Mouse (Mus musculus) left cerebral cortex, adult 8-10 months (tissue): ENCODE measurements around the gene Dtx2. TPM values are rescaled to one million over a fixed set of nuclear protein-coding genes. Genes with fewer than 3 reads are reported as not detected.

Source experiments
- DNase-seq, 2 experiments: peaks; one replicate each; pipeline ENCODE4 v3.0.0; 2022; ENCODE audit warnings: low spot score in 2 of 2
- total RNA-seq, 4 experiments: library from RNA; stranded (reverse); gene quantifications; 2 replicates each; pipeline ENCODE4 v1.2.4; 2022

Gene Dtx2
- 10 to 100 TPM in 1 of 4 experiments, 1 to 10 TPM in 3; 7.5 to 11.3 (median 9.6) TPM for total RNA-seq

DNA sequence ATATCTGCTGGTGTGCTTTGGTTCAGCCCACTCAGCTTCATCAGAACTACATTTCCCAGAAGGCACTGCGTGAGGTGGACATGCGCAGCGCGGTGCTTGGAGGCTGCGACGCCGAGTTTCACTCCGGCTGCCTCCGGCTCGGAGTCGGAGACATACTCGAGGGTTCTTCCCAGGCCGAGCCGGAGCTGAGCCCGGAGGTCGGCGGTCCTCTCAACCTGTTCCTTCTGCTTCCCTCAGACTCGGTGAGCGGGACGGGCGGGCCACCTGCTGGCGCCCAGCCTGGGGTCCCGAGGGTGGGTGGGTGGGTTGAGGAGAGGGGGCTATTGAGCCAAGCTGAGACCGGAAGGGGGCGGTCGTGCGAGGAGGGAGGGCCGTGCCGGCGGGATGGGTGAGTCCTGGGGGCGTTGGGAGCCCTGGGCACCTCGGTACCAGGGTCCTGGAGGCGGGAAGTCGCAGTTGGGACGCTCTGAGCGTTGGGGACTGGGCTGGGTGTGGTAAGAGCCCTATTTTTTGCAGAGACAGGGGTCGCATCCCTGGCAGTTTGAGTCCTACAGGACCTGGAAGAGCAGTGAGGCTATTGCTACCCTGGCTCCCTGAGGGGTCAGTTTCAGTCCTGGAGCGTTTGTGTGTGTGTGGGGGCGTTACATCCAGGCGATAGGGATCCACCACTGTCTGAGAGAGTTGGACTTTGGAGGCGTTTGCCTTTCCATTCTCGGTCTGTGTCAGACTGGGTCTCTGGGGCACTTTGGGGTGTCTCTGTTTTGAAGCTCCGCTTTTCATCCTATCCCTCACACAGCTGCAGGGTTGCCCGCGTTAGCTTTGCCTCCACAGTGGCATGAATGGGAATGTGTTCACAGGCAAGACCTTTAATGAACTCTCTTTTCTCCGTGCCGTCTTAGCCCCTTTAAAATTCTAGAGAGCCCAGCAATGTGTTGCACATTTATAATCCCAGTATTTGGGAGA is at the start of gene Dtx2:
TSS of gene Dtx2 (plus strand) at position 76 of the 963 bp plus-strand sequence.
- peak; percentile 75 to 84 for DNase-seq

DNA sequence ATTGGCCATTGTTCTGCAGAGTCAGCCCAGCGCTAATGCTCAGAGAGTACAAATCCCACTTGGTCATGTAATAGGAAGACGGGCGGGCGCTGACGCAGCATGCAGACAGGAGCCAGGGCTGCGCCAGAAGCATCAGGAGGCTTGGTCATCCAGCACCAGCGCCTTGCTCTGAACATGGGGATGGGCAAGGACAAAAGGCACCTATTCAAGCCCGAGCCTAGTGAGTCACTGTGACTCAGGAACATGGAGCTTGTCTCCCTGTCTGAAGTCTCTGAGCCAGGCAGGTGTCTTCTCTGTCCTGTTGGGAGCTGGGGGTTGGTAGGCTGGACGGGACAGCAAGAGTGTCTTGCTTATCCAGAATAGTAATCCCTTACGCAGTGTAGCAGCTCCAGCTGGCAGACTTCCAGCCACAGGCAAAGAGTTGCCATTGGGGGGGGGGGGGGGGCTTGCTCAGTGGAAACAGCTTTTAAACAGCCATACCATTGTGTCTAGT is 48.6 kb upstream of the Dtx2 start:
- no peak for DNase-seq

DNA sequence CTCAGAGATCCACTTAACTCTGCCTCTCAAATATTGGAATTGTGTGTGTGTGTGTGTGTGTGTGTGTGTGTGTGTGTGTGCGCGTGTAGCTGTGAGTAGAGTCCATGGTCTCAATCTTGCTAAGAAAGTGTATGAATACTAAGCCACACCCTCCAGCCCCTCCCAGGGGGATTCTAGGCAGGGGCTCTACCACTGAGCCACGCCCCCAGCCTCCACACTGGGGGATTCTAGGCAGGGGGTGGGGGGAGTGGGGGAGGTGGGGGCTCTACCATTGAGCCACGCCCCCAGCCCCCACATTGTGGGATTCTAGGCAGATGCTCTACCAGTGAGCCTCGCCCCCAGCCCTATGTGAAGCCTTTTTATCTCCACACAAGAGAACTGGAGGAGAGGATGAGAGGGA is 48.0 kb upstream of the Dtx2 start:
- no peak for DNase-seq

DNA sequence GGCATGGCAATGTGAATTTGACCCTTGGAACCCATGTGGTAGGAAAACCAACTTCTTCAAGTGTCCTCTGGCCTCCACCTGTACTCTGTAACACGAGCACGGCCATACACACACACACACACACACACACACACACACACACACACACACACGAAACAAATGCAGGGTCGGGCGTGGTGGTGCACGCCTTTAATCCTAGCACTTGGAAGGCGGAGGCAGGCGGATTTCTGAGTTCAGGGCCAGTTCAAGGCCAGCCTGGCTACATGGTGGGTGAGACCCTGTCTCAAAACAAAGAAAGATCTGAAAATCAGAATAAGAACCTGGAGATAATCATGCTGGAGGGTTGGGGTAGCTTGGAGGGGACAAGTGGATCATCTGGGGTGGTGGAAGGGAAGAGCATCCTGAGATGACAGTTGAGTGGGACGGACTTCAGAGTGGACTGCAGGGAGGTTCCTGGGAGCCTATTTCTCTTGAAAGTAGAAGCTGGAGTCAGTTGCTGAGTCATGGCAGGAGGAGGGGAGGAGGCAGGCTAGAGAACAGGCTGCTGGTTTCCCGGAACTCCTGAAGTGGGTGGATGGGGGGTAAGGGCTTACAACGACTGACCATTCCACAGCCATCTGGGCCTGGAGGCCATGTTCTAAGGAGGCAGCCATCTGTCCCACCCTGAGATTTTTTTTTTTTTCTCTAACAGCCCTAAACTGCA is 43.7 kb upstream of the Dtx2 start:
- DNase-seq, result no peak

DNA sequence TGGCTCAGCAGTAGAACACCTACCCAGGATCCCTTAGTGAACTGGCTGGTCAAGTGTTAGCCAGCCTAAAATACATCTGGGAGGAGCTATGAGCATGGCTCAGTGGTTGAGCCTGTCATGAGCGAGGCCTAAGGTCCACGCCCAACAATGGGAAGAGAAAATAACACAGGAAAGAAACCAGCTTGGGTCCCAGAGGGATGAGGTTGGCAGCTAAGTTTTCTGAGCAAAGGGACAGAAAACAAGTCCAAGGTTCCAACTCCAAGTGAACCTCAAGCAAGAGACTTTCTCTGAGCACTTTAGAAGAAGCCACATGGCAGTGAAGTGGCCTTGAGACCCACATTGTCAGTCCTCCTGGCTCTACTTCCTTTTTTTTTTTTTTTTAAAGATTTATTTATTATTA is 42.9 kb upstream of the Dtx2 start:
- no peak for DNase-seq

DNA sequence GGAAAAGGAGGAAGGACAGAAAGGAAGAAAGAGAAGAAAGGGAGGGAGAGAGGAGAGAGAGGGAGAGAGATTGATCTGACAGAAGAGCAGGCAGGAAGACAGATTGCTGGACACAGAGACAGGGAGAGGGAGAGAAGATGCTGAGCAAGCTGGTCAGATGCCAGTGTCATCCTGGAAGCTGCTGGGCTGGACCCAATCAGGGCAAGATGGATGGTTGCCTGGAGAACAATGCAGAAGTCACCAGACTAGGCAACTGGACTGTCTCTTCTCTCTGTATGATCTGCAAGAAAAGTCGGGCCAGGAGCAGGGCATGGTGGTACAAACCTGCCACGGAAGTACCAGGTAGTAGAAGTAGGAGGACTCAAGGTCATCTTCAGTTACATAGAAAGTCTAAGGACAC is 41.8 kb upstream of the Dtx2 start:
- no peak for DNase-seq

DNA sequence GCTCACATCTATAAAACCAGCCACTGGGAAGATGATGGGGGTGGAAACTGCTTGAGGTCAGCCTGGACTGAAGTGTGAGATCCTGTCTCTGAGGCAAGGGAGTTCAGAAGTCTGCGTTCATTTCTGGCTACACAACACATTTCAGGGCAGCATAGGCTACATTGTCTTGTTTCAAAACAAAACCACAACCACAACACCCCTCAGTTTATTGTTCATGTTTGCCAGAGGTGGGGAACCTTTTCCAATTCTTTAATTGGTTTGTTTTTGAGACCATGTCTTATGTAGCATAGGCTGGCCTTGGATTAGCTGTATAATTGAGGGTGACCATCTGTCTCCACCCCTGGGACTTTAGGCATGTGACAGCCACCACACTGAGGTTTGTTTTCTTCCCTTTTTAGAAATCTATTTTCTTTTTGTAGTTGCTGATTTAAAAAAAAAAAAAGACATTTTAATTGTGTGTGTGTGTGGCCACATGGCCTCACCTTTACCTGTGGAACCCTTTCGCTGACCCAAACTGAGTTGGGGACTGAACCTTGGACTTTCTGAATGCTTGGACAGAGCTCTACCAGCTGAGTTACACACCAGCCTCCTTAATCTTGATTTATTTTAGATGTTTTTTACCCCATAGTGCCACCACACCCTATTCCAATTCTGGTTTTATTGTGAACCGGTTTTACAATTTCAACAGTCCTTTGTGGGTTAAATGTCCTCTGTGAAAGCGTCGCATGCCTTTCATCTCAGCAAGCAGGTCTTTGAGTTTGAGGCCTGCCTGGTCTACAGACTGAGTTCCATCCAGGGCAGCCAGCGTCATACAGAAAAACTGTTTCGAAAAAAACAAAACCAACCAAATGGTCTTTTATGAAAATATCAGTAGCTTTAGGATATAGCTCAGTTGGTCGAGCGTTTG is 38.0 kb upstream of the Dtx2 start:
- no peak for DNase-seq

DNA sequence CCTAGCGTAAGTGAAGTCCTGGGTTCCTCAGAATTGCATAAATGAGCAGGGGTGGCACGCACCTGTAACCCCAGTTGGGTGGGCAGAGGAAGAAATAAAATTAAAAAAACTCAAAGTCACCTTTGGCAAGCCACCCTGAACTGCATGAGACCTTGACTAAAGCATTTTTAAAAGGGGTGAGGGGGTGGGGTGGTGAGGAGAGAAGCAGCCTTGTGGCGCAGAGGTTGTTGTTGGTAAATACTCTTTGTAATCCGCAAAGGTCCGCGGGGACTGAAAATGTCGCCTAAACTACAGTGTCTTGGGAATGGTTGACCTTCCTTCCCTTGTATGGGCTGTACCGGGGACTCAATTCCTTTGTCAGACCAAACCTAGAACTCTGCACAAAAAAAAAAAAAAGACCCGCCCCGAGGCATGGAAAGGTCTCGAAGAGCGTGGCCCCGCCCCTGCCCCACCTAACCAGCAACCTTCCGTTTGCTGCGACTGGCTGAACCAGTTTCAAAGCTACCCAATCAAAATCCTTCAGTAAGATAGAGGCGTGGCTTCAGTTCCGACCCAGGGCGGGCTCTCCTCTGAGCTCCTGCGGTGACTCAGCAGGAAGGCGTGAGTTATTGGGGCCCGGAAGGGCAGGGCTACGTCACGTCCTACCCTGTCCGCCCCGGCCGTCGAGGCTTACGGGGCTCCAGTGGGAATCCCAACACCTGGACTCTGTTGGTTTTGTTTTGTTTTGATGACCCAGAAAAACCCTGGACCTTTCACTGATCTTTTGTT is 37.2 kb upstream of the Dtx2 start:
- peak; percentile 73 to 98 for DNase-seq

DNA sequence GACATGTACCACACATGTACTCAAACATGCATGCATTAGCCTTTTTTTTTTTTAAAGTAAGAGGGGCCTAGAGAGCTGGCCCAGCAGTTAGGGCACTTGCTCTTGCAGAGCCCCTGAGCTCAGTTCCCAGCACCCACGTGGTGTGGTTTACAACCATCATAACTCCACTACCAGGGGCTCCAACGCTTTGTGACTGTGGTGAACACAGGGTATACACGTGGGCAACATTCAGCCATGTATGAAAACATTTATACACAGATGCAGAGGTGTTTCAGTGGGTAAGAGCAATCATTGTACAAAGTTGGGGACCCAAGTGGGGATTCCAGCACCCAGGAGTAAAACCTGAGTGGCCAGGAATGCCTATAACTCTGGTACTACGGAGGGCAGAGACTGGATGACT is 36.2 kb upstream of the Dtx2 start:
- DNase-seq, result no peak

DNA sequence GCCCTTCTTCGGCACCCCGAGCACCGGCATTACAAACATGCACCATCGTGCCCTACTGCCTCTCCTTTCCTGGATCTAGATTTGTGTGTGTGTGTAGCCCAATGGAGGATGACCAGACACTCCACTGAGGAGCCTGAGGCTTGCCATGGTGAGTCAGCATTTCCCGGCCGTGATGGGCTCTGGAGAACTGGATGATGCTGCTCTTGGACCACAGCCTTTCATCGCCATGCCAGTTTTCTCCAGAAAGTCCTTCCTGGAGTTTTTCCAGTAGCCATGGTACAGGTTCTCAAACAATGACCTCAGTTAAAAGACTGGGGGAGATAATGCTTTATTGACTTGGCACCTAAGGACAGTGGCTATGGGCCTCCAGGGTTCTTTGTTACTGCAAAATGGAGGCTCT is 34.7 kb upstream of the Dtx2 start:
- DNase-seq, result no peak

DNA sequence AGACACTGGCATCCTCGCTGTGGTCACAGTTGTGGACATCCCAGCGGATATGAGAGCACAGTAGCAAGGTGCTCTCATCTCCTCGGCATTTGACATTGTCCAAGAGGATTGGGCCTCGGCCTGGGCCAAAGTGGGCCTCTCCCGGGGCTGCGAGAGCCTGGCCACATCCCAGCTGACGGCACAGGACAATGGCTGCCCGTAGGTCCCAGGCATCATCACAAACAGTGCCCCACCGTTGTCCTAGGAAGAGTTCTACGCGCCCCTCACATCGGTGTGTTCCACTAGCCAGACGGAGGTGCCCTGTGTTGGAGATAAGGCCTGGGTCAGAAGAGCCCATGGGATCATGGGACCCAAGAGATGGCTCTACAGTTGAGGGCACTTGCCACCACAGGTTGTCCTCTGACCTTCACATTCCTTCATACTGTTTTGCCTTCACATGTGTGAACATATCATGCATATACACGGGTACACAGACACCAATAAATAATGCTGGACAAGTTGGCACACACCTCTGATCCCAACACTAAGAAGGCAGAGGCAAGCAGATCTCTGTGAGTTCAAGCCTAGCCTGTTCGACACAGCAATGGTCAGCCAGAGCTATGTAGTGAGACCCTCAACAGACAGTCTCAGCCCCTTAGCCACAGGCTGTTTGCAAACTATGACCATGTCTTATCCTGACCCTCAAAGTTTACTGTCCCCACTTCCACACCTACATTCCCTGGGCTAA is 33.5 kb upstream of the Dtx2 start:
- no peak for DNase-seq

DNA sequence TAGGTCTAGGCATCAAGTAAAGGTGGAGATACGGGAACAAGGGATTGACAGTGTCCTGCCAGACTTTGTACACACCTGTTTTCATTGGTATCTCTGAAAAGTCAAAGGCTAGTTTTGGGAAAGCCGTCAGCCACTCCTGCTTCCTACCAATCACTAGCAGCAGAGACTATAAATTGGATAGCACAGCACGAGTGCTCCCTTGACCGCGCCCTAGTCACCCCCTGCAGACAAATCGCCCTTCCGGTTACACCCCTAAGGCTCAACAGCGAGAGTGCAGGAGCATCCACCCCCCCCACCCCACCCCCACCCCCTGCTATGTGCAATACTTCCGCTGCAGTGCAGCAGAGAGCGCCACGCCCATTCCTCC is 32.5 kb upstream of the Dtx2 start:
- DNase-seq, result no peak

DNA sequence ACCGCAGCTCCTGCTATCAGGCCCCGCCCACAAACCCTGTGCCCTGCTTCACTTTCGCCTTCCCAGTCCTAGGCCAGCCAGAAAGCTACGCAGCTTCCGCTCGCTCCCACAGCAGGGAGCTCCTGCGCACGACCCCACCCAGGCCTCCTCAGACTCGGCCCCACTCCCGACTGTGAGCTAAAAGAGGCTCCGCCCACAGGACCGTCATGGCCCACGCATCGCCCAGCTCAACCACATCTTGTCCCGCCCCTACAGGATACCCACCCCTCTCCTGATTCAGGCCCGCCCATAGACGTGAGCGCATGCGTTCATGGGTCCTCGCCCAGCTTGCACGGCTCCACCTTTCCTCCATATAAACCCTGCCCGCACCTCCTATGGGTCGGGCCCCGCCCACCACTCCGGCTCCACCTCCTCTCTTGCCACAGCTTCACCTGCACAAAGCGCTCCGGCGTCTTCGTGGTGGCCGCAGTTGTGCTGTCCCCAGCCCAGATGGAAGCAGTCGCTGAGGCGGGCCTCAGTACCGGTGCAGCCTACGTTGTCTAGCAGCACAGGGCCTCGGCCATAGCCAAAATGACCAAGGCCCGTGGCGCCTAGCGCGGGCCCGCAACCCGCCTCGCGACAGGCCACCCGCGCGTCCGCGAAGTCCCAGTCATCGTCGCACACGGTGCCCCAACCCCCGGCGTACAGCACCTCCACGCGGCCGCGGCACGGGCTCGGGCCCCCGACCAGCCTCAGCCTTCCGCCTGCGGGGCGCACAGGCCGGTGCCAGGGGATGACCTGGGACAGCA is 31.9 kb upstream of the Dtx2 start:
- DNase-seq, result peak; percentile 84 to 99

DNA sequence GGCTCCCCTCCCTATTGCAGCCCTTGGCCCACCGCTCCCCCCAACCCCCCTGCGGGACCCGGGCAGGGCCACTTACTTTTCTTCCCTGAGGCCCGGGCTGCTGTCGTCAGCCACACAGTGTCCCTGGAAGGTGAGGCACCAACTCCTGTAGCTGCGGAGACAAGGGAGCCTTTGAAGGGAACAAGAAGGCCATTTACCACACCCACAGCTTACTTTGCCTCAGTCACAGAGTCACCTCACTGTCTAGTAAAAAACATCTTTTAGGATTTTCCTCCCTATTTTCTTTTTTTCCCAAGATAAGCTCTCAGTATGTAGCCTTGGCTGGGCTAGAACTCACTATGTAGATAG is 31.3 kb upstream of the Dtx2 start:
- no peak for DNase-seq

DNA sequence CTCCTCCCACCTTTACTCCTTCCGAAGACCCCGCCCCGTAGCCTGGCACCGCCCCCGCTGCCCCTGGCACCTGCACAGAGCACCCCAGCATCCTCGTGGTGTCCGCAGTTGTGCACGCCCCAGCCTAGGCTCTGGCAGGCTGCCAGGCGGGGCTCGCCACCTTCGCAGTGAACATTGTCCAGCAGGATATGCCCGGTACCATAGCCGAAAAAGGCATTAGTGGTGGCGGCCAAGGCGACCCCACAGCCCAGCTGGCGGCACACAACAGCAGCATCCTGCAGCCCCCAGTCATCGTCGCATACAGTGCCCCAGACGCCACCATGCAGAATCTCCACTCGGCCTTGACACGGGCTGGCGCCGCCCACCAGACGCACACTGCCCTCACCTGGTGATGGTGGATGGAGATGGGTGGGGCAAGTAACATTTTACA is 29.1 kb upstream of the Dtx2 start:
- DNase-seq, result no peak

DNA sequence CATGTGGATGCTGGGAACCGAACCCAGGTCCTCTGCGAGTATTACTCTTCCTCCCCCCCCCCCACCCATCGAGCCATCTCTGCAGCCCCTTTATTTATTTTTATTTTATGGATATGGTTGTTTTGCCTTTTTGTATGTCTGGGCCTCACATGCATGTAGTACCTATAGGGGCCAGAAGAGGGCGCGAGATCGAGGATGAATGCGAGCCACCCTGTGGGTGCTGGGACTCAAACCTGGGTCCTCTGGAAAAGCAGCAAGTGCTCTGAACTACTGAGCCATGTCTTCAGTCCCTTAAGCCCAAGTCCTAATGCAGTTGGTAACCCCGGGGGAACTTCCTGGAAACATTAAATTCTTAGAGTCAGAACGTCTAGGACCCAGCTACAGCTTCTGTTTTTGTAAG is 27.7 kb upstream of the Dtx2 start:
- DNase-seq, result no peak

DNA sequence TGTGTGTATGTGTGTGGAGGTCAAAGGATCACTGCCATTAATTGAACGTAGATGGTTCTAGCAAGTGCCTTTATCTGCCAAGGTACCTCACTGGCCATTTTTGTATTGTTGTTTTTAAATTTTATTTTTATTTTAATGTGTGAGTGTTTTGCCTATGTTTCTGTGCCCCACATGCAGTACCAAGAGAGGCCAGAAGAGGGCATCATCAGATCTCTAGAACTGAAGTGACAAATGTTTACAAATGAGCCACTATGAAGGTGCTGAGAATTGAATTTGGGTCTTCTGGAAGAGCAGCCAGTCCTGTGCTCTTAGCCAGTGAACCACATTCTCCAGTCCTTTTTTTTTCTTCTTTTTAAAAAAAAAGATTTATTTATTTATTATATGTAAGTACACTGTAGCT is 25.8 kb upstream of the Dtx2 start:
- no peak for DNase-seq

DNA sequence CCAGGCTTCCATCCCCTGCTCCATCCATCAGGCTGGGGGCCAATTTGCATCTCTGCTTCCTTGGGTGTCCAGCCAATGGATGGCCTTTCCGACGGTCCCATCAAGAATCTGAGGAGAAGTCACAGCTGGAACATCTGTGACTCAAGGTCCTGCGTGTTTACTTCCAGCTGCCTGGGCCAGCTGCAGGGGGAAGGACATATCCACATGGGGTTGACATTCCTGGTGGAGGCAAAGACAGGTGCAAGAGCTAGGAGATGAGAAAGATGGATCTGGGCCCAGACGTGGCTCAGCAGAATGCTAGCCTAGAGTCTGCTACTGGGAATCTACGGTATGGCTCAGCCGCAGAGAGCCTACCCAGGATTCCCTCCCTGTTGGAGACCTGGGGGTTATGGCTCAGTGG is 24.4 kb upstream of the Dtx2 start:
- DNase-seq, result no peak

DNA sequence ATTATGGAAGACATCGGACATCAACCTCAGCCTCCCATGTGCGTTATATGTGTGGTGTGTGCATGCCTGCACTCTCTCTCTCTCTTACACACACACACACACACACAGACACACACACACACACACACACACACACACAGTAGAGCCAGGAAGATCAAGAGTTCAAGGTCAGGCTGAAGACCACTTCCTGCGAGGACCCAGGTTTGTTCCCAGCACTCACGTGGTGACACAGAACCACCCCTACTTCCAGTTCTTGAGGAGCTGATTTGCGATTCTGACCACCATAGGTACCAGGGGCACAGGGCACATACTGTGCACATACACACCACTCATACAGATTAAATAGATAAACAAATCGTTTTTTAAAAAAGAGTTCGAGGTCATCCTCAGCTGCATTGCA is 22.7 kb upstream of the Dtx2 start:
- no peak for DNase-seq
